Mouse (Mus musculus) G1E-ER4 (cell line): ENCODE results near the gene Kmt5b. TPM values are rescaled to one million over a fixed set of nuclear protein-coding genes. Genes with fewer than 3 reads are reported as not detected.

Experiments used
- GATA1 ChIP-seq: IDR thresholded peaks from one replicate; pipeline ENCODE4 v1.8.0; 2012; ENCODE audit warnings: low read length, inconsistent platforms
- polyA plus RNA-seq: library from polyadenylated mRNA; stranded (reverse); fragments of >175 nt; gene quantifications from 2 replicates; pipeline ENCODE4 v1.2.3, GENCODE M21; 2012

Gene Kmt5b
- polyA plus RNA-seq, 1 experiment = 10.0 TPM

GRCm38 (mm10) chr19:3819899-3820444 lies 52.8 kb downstream of the Kmt5b start:
- TF ChIP-seq GATA1 = no peak

GRCm38 (mm10) chr19:3825044-3825443 lies 57.8 kb downstream of the Kmt5b start:
- no peak for TF ChIP-seq GATA1

- no peak for TF ChIP-seq GATA1
Measured at GRCm38 (mm10) chr19:3829863-3830262, 62.6 kb downstream of the Kmt5b start.

DNA sequence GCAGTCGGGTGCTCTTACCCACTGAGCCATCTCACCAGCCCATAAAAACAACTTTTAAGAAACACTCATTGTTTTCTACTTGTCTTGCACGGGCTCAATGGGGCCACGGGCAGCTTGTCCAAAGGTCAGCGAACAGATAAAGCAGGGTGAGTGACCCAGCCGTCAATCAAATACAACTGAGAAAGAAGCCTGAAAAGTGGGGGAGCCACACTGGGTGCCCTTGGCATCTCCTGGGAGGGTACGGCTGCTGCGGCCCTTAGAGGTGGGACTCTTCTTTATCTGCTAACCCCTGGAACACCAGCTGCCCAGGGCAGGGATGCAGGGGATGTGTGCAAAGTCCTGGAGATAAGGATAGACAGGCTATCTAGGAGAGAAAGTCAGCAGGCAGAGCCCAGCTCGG lies 64.5 kb downstream of the Kmt5b start:
- no peak for TF ChIP-seq GATA1

- TF ChIP-seq GATA1 = no peak
Measured at GRCm38 (mm10) chr19:3832851-3833353, 65.7 kb downstream of the Kmt5b start.

DNA sequence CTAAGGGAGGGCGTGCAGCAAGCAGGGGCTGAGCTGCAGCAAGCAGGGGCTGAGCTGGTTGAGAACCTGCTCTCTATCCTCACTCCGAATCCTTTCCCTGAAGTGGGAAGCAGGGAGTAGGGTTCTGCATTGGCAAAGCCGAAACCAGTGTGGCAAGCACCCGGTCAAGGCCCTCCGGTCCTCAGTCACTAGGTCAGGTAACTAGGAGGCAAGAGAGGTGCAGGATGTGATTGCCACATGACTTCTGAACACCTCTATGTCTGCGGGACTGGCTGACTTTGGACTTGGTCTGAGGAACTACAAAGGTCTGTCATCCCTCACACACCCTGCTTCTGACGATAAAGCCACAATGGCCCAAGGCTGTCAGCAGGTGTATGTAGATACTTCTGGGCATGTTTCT lies 67.1 kb downstream of the Kmt5b start:
- TF ChIP-seq GATA1 = no peak

GRCm38 (mm10) chr19:3836791-3837190 lies 69.6 kb downstream of the Kmt5b start:
- TF ChIP-seq GATA1 = no peak

DNA sequence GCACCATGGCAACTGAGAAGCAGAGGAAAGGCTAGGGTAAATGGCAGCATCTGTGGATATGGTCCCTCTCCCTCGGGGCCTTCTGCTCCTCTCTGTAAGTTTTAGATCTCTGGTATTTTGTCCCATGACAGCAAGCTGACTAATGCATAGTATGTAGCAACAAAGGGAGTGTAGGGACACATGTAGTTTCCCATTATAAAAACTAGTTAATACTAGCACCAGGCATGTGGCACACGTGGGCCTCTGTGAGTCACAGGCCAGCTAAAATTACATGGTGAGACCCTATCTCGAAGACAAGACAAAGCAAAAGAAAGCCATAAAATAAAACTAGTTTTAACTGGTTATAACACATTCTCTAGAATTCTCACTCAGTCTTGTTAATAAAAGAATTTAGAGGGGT lies 71.7 kb downstream of the Kmt5b start:
- TF ChIP-seq GATA1 = no peak

DNA sequence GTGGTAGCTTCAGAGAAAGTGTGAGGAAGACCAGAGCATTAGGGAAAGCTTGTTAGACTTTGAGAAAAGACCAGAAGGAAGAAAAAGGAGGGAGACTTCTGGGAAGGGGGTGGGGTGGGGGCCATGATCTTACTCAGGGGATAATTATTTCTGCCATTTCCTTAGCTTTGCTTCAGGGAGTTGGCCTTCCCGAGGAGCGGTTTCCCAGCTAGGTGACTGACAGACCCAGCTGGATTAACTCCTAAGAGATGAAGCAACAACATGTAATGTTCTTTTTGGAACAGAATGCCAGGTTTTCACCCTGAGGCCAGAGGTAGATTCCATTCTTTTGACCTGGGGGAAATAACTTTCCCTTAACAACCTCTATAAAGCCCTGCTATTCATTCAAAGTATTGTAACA lies 72.5 kb downstream of the Kmt5b start:
- TF ChIP-seq GATA1 = no peak

DNA sequence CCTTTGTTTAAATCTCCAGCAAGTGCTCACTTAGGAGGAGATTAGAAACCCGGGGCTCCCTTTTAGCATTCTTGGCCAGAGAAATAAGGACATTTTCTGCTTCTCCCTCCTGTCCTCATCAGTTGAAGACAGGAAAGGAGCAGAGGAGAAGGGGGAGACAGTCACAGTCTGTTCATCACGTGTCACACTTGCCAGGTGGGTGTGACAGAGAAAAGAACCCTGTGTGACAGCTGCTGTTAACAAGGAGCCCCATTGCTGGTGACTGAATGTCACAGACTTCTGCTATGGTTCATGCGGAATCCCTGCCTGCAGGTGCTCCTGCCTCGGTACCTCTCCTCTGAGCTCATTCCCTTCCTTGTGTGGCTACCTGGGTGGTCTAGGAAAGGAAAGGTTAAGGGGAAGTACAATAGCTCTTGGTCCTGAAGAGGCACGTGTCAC lies 73.0 kb downstream of the Kmt5b start:
- TF ChIP-seq GATA1 = no peak

- no peak for TF ChIP-seq GATA1
Measured at GRCm38 (mm10) chr19:3840685-3841084, 73.5 kb downstream of the Kmt5b start.

DNA sequence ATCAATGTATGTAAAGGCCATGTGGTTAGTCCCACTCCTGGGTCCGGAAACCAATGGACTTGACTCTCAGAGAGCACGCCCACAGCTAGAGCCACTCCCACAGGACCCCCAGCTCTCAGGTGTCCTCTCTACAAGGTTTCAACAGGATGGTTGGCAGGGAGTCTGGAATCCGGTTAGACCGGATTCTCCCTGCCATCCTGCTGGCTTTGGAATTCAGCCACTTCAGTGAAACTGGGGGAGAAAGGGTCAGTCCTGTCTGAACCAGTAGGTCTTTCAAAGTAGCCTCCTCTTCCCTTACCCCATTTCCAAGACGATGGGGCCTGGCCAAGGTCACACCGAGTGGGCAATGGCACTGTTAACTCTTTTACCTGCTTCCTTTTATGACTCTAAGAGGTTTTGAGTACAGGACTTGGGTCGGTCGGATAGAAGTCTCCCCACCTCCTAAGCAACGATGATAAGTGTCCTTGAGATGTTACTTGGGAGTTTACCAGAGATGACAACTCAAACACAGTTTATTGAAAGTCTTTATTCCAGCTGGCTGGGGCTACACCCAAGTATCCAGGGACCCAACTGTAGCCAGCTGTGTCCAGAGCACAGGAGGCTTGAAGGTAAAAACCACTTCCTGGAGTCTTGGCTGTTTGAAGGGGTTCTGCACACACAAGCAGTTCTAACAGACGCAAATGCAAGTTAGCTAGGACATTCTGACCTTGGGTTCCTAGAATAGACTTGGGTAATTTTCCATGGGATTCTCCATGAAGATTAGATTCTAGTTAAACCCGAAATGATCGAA lies 75.3 kb downstream of the Kmt5b start:
- no peak for TF ChIP-seq GATA1

GRCm38 (mm10) chr19:3843629-3844028 lies 76.4 kb downstream of the Kmt5b start:
- no peak for TF ChIP-seq GATA1

DNA sequence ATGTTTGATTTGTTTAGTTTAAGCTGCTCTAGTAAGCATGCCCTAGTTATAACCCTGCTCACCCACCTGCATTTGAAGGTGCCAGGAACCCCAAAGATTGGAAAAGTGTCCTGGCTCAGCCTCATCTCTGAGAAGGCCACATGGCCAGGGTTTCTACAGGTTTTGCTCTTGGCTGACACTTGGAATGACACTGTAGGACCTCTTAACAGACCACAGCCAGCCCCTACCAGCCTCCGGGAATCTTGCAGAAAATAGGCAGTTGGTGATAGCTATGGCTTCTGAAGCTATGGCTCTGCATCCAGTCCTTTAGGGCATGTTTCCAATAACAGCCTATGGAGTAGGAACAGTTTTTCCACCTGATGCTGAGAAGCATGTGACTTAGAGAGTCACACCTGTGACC lies 77.6 kb downstream of the Kmt5b start:
- TF ChIP-seq GATA1 = no peak

- no peak for TF ChIP-seq GATA1
Measured at GRCm38 (mm10) chr19:3845339-3845738, 78.1 kb downstream of the Kmt5b start.

GRCm38 (mm10) chr19:3845803-3846406 lies 78.7 kb downstream of the Kmt5b start:
- no peak for TF ChIP-seq GATA1
